Mouse (Mus musculus) ES-Bruce4 (cell line): ENCODE measurements around the gene Cer1. TPM values are rescaled to one million over a fixed set of nuclear protein-coding genes. Genes with fewer than 3 reads are reported as not detected.

Source experiments
- H3K27ac ChIP-seq: 2 replicates; pipeline ENCODE4 v1.5.1; 2012; ENCODE audit warnings: low read length, inconsistent platforms; ENCODE audit not compliant: insufficient read depth
- H3K27me3 ChIP-seq: 2 replicates; pipeline ENCODE4 v1.6.1; 2012; ENCODE audit warnings: mild to moderate bottlenecking, low read length, inconsistent platforms; ENCODE audit not compliant: control insufficient read depth, poor library complexity, insufficient read depth, severe bottlenecking
- H3K36me3 ChIP-seq: 2 replicates; pipeline ENCODE4 v1.6.1; 2012; ENCODE audit warnings: inconsistent platforms, mild to moderate bottlenecking, low read length, moderate library complexity; ENCODE audit not compliant: control insufficient read depth, poor library complexity, insufficient read depth, severe bottlenecking
- H3K4me1 ChIP-seq: one replicate; pipeline ENCODE4 v1.8.1; 2011; ENCODE audit warnings: low read length; ENCODE audit not compliant: control insufficient read depth, insufficient read depth
- H3K4me3 ChIP-seq: 2 replicates; pipeline ENCODE4 v1.5.1; 2011; ENCODE audit warnings: low read depth, mild to moderate bottlenecking, low read length
- H3K9ac ChIP-seq: 2 replicates; pipeline ENCODE4 v1.6.1; 2012; ENCODE audit warnings: low read depth, mild to moderate bottlenecking, inconsistent platforms; ENCODE audit not compliant: poor library complexity, severe bottlenecking
- H3K9me3 ChIP-seq: replicated peaks from 2 replicates; pipeline ENCODE4 v1.6.1; 2012; ENCODE audit warnings: mild to moderate bottlenecking, low read length, inconsistent platforms; ENCODE audit not compliant: control insufficient read depth, poor library complexity, insufficient read depth, severe bottlenecking
- CTCF ChIP-seq: IDR thresholded peaks from one replicate; pipeline ENCODE4 v1.8.1; 2011; ENCODE audit warnings: low read depth, low read length
- EP300 ChIP-seq: IDR thresholded peaks from 2 replicates; pipeline ENCODE4 v1.6.1; 2011; ENCODE audit warnings: low read depth, low read length; ENCODE audit not compliant: insufficient read depth
- POLR2A ChIP-seq: IDR thresholded peaks from one replicate; pipeline ENCODE4 v1.8.1; 2011; ENCODE audit warnings: low read length; ENCODE audit not compliant: insufficient read depth
- polyA plus RNA-seq: library from polyadenylated mRNA; stranded (reverse); fragments of >200 nt; gene quantifications from 2 replicates; pipeline ENCODE4 v1.2.4, GENCODE M21; 2011; ENCODE audit warnings: low read depth; ENCODE audit not compliant: missing spikeins, insufficient read depth, insufficient read length

The Cer1 gene
- polyA plus RNA-seq, 1 experiment: 5.0 TPM

DNA sequence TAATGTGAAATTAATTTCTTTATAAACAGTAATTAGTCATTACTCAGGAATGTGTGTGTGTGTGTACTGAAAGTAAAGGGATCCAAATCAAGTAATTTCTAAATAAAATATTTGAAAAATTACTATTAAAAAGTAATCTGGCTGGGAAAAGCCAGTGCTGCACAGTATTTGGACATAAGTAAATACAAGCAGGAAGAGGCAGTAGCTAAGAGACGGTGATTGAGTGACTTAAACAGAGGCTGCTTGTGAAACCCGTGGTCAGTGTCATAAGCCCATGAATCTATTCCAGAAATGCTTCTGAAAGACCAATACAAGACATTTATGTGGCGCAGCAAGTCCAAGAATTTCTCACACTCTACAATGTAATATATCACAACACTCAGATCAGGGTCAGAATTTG is 3.6 kb downstream of the Cer1 start:
- Histone ChIP-seq H3K27me3 (no peaks in the 10 kb centered on the region), H3K27ac (no peak overlapping the region), H3K9ac (no peak overlapping the region), H3K36me3 (no peaks in the 10 kb centered on the region), H3K4me3 (no peak overlapping the region), H3K4me1 (peaks cover 3% of the 10 kb centered on the region), H3K9me3 (no peaks in the 10 kb centered on the region)
- TF ChIP-seq CTCF: no peak
- no peak for TF ChIP-seq EP300

DNA sequence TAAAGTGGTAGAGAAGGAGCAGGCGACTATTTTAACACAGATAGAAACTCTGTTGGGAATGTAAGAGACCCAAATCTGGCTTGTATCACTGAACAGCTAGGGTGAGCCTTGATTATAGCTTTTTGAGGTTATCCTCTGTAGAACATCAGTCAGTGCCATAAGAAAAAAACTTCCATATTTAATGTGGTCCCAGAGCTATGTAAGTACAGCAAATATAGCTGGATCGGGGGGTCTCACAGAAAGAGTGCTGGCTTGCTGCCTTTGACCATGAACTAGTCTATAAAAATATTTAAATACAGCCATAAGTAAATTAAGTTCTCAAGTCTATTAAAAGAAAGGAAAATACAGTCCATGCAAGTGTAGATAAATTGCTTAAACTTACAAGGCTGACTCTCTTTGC is 4.7 kb downstream of the Cer1 start:
- no peak overlapping the region for H3K4me3 ChIP-seq
- no peak overlapping the region for H3K27ac ChIP-seq
- H3K36me3 ChIP-seq: no peaks in the 10 kb centered on the region
- H3K9ac ChIP-seq: no peak overlapping the region
- no peaks in the 10 kb centered on the region for H3K9me3 ChIP-seq
- TF ChIP-seq CTCF: no peak
- no peak for TF ChIP-seq EP300
- TF ChIP-seq POLR2A: no peak
- H3K4me1 ChIP-seq: no peaks in the 10 kb centered on the region
- H3K27me3 ChIP-seq: no peaks in the 10 kb centered on the region

- TF ChIP-seq EP300: no peak
- TF ChIP-seq CTCF: no peak
- no peak for TF ChIP-seq POLR2A
- Histone ChIP-seq H3K9me3 (no peaks in the 10 kb centered on the region), H3K27ac (no peak overlapping the region), H3K36me3 (no peaks in the 10 kb centered on the region), H3K9ac (no peak overlapping the region), H3K4me3 (no peak overlapping the region), H3K4me1 (no peaks in the 10 kb centered on the region), H3K27me3 (no peaks in the 10 kb centered on the region)
These were observed 5.8 kb downstream of the Cer1 start for GRCm38 (mm10) chr4:82879152-82879551.

- Histone ChIP-seq H3K4me1 (peaks cover 2% of the 10 kb centered on the region), H3K9ac (no peak overlapping the region), H3K9me3 (no peaks in the 10 kb centered on the region), H3K4me3 (no peak overlapping the region), H3K27me3 (no peaks in the 10 kb centered on the region), H3K36me3 (no peaks in the 10 kb centered on the region), H3K27ac (no peak overlapping the region)
- TF ChIP-seq EP300 (no peak), CTCF (no peak), POLR2A (no peak)
These were observed 8.3 kb downstream of the Cer1 start for GRCm38 (mm10) chr4:82876656-82877055.

GRCm38 (mm10) chr4:82875532-82875931 is 9.4 kb downstream of the Cer1 start:
- Histone ChIP-seq H3K4me1 (peaks cover 2% of the 10 kb centered on the region), H3K27me3 (no peaks in the 10 kb centered on the region), H3K4me3 (no peak overlapping the region), H3K27ac (no peak overlapping the region), H3K9me3 (no peaks in the 10 kb centered on the region), H3K36me3 (no peaks in the 10 kb centered on the region), H3K9ac (no peak overlapping the region)
- TF ChIP-seq CTCF (no peak), POLR2A (no peak), EP300 (no peak)

GRCm38 (mm10) chr4:82874791-82875190 is 10.2 kb downstream of the Cer1 start:
- H3K27ac ChIP-seq: no peak overlapping the region

More at GRCm38 (mm10) chr4:82874791-82875190, 10.2 kb downstream of the Cer1 start:
- no peaks in the 10 kb centered on the region for H3K27me3 ChIP-seq
- no peaks in the 10 kb centered on the region for H3K36me3 ChIP-seq
- no peak overlapping the region for H3K4me3 ChIP-seq
- H3K9ac ChIP-seq: no peak overlapping the region
- TF ChIP-seq EP300 (no peak), CTCF (no peak), POLR2A (no peak)
- H3K4me1 ChIP-seq: peaks cover 2% of the 10 kb centered on the region
- H3K9me3 ChIP-seq: peaks cover 4% of the 10 kb centered on the region; the same call in 1 of the 2 replicates
